Mouse (Mus musculus): ENCODE data around the gene Hoxc6. TPM values are rescaled to one million over a fixed set of nuclear protein-coding genes. Genes with fewer than 3 reads are reported as not detected.

Gene Hoxc6
- polyA plus RNA-seq, 1 experiment from 2014 or later: 0.16 TPM

DNA sequence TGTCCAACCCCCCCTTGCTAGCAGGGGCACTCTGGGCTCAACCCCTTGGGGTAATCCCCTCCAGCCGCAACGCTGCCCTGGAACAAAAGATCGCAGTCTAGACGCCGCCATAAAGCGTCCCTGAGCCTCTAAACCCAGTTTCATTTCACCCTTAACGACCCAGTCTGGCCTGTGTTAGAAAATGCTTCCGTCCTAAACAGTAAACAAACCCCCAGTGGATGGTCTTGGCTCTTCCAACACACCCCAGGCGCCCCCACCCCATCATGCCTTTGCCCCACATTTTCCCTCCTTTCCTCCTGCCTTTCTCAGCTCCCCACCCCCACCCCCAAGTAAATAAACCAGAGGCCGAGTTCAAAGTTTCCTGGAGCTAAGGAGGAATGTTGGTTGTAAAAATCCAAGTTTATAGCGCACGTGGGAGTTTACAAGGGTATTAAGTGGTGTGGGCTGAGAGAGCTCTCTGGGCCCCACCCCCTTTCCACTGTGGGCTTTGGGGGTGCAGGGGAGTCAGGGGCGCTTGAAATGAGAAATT is 38.3 kb upstream of the Hoxc6 start:
- H3K4me2 ChIP-seq (ENCODE audit: low read depth, low read length): no peak overlapping the region
- no peak overlapping the region for H3K9ac ChIP-seq (ENCODE audit: low read length)
- 2% methylated on average over 13 of the region's 13 CpGs for WGBS
- H3K4me3 ChIP-seq (ENCODE audit: low read length): no peak overlapping the region
- no peaks in the 10 kb centered on the region for H3K36me3 ChIP-seq (ENCODE audit: control insufficient read depth, insufficient read depth)
- ATAC-seq (replicated peaks; ENCODE audit: extremely low read depth, insufficient read depth, low FRiP score): no peak
- H3K27ac ChIP-seq (ENCODE audit: low read length): no peak overlapping the region
- H3K27me3 ChIP-seq (ENCODE audit: control insufficient read depth, insufficient read depth, low read length): peaks cover 94% of the 10 kb centered on the region
- no peaks in the 10 kb centered on the region for H3K9me3 ChIP-seq (replicated peaks; ENCODE audit: control insufficient read depth, low read length)
- no peaks in the 10 kb centered on the region for H3K4me1 ChIP-seq (ENCODE audit: control insufficient read depth, insufficient read depth, low read length)

DNA sequence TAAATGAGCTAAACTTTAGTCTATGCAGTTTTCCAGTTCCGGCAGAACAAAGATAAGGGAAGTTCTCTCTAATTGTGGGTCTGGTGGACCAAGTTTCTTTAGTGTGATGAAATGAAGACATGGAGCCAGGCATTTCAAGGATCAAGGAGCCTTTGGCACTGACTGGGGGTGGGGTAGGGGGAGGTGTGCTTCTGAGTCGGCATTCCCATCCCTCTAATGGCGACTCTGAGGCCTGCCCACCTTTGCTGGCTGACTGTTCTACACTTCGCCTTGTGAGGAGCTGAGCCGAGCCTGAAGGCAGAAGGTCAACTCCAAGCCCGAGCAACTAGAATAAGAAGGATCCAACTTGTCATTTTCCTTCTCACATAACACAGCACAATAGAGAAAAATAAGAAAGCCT is 36.3 kb upstream of the Hoxc6 start:
- no peak for ATAC-seq (replicated peaks; ENCODE audit: extremely low read depth, insufficient read depth, low FRiP score)
- WGBS: 1% methylated on average over 6 of the region's 6 CpGs

DNA sequence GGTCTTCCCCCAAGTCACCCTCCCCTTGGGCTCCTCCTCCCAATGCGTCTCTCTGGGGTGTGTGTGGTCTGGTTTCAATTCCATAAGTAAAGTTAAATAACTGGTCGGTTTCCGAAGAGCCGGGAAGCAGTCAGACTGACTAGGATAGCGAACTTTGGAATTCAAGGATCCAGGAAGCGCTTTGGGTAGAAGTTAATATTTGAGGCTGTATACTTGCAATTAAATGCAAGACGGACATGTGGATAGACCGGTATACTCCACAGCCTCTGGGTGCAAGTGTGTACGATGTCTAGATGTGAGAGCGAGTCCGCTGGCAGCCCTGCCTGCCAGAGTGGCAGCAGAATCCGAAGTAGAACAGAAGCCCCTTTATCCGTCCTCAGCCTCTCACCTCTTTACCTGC is 35.6 kb upstream of the Hoxc6 start:
- Histone ChIP-seq H3K4me2 (ENCODE audit: low read depth, low read length) (no peak overlapping the region), H3K27ac (ENCODE audit: low read length) (no peak overlapping the region), H3K27me3 (ENCODE audit: control insufficient read depth, insufficient read depth, low read length) (peaks cover 95% of the 10 kb centered on the region), H3K4me3 (ENCODE audit: low read length) (no peak overlapping the region), H3K36me3 (ENCODE audit: control insufficient read depth, insufficient read depth) (no peaks in the 10 kb centered on the region), H3K4me1 (ENCODE audit: control insufficient read depth, insufficient read depth, low read length) (no peaks in the 10 kb centered on the region), H3K9ac (ENCODE audit: low read length) (no peak overlapping the region), H3K9me3 (replicated peaks; ENCODE audit: control insufficient read depth, low read length) (no peaks in the 10 kb centered on the region)
- 3% methylated on average over 13 of the region's 13 CpGs for WGBS
- no peak for ATAC-seq (replicated peaks; ENCODE audit: extremely low read depth, insufficient read depth, low FRiP score)

More for the DNA sequence above, 36.3 kb upstream of the Hoxc6 start:
- no peak overlapping the region for H3K27ac ChIP-seq (ENCODE audit: low read length)
- H3K4me3 ChIP-seq (ENCODE audit: low read length): no peak overlapping the region
- no peaks in the 10 kb centered on the region for H3K4me1 ChIP-seq (ENCODE audit: control insufficient read depth, insufficient read depth, low read length)
- H3K9me3 ChIP-seq (replicated peaks; ENCODE audit: control insufficient read depth, low read length): no peaks in the 10 kb centered on the region
- peaks cover 95% of the 10 kb centered on the region for H3K27me3 ChIP-seq (ENCODE audit: control insufficient read depth, insufficient read depth, low read length)
- H3K36me3 ChIP-seq (ENCODE audit: control insufficient read depth, insufficient read depth): no peaks in the 10 kb centered on the region
- H3K9ac ChIP-seq (ENCODE audit: low read length): no peak overlapping the region
- H3K4me2 ChIP-seq (ENCODE audit: low read depth, low read length): no peak overlapping the region

DNA sequence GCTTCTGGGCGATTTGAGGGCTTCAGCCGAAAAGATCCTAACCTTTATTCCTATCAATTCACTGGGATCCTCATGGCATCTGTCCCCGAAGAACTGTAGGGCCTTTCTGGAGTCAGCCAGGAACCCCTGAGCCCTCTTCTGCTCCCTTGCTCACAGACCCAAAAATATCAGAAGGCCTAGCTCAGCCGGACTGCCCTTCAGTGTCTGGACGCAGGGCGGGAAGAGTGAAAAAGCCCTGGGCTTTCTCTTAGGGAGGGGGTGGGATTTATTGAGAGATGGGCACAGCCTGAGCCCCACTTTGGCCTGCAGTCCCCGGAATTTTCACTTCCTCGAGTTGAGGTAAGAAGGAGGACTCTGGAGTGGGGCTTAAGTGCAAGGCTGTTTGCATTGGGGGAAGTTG is 34.8 kb upstream of the Hoxc6 start:
- Histone ChIP-seq H3K4me3 (ENCODE audit: low read length) (no peak overlapping the region), H3K27ac (ENCODE audit: low read length) (no peak overlapping the region), H3K9me3 (replicated peaks; ENCODE audit: control insufficient read depth, low read length) (no peaks in the 10 kb centered on the region), H3K4me2 (ENCODE audit: low read depth, low read length) (no peak overlapping the region), H3K36me3 (ENCODE audit: control insufficient read depth, insufficient read depth) (no peaks in the 10 kb centered on the region), H3K4me1 (ENCODE audit: control insufficient read depth, insufficient read depth, low read length) (no peaks in the 10 kb centered on the region), H3K27me3 (ENCODE audit: control insufficient read depth, insufficient read depth, low read length) (peaks cover 94% of the 10 kb centered on the region), H3K9ac (ENCODE audit: low read length) (no peak overlapping the region)
- 3% methylated on average over 8 of the region's 8 CpGs for WGBS
- ATAC-seq (replicated peaks; ENCODE audit: extremely low read depth, insufficient read depth, low FRiP score): no peak

DNA sequence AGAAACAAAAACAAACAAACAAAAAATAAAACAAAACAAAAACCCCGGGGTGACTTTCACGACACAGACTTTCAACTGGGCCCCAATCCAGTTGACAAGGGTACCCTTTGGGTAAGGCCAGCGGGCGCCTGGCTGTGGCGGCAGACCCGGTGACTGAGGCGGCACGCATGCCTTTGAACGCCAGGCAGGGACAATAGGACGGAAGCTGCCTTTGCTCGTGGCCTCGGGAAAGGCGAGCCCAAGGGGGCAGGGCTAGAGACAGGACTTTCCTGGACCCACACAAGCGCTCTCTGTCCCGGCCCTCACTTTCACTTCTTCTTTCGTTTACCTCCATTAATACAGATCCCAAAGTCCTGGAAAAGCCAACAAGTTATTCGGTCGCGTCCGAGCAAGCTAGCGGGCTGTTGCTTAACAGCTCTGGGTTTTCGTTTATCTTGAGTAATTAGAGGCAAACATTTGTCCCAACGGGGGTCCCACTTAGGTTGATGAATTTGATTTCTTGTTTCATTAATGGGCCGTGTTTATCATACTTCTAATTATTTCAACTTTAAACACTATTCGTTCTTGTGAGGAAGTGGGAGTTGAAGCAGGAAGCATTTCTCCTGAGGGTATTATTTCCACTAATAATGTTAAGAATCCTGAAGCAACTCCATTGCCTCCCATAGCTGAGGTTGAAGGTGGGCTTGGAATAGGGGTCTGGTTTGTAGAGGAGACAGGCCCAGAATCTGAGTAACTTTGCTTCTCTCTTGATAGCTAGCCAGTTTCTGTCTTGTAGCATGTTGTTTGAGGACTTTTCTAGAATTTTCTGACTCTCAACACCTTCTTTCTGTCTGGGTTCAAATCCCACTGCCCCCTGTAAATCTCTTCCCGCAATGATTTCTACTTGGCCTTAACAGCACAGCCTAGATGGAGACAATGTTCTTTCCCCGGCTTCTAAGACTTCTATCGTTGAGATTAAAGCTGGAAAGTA is 34.1 kb upstream of the Hoxc6 start:
- Histone ChIP-seq H3K9me3 (replicated peaks; ENCODE audit: control insufficient read depth, low read length) (no peaks in the 10 kb centered on the region), H3K4me3 (ENCODE audit: low read length) (no peak overlapping the region), H3K27me3 (ENCODE audit: control insufficient read depth, insufficient read depth, low read length) (peaks cover 94% of the 10 kb centered on the region), H3K27ac (ENCODE audit: low read length) (no peak overlapping the region), H3K9ac (ENCODE audit: low read length) (no peak overlapping the region), H3K4me1 (ENCODE audit: control insufficient read depth, insufficient read depth, low read length) (no peaks in the 10 kb centered on the region), H3K36me3 (ENCODE audit: control insufficient read depth, insufficient read depth) (no peaks in the 10 kb centered on the region), H3K4me2 (ENCODE audit: low read depth, low read length) (no peak overlapping the region)
- 2% methylated on average over 28 of the region's 28 CpGs for WGBS
- no peak for ATAC-seq (replicated peaks; ENCODE audit: extremely low read depth, insufficient read depth, low FRiP score)

DNA sequence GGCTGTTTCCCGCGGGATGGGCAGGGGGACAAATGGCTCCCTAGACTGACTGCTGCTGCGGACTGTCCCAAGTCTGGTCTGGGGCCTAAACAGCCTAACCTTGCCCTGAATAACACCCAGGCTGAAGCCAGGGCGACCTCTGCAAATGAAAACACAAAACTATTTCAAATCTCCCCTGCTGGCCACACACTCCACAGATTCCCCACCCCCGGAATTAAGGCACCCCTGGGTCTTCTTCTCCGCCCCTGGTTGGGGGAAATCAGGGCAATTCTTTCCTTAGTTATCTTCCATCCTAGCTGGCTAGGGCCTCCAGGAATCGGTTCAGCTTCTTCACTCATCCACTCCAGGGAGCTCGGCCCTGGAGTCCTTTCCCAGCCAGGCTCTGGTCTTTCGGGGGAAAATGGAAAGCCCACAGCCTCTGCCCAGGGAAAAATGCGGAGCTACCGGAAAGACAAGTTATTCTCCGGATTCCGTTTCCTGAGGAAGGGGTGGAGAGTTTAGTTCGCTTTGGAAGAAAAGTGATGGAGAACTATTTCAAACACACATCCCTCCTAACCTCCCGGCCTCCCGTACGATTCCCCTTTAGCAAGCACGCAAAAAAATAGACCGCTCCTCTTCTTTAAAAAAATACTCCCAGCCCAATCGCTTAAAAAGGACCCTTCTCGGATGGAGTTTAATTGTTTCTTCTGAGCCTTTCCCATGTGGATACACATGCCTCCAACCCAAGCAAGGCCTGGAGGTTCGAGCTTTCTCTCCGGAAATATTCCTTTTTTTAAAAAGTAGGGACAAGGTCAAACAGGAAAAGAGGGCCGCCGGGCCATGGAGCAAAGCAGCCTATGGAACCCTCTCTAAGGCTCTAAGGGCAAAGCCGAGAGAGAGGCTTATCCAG is 32.8 kb upstream of the Hoxc6 start:
- Histone ChIP-seq H3K27me3 (ENCODE audit: control insufficient read depth, insufficient read depth, low read length) (peaks cover 95% of the 10 kb centered on the region), H3K27ac (ENCODE audit: low read length) (no peak overlapping the region), H3K9ac (ENCODE audit: low read length) (no peak overlapping the region), H3K36me3 (ENCODE audit: control insufficient read depth, insufficient read depth) (no peaks in the 10 kb centered on the region), H3K4me2 (ENCODE audit: low read depth, low read length) (no peak overlapping the region), H3K4me1 (ENCODE audit: control insufficient read depth, insufficient read depth, low read length) (no peaks in the 10 kb centered on the region), H3K4me3 (ENCODE audit: low read length) (no peak overlapping the region), H3K9me3 (replicated peaks; ENCODE audit: control insufficient read depth, low read length) (no peaks in the 10 kb centered on the region)
- ATAC-seq (replicated peaks; ENCODE audit: extremely low read depth, insufficient read depth, low FRiP score): no peak
- 4% methylated on average over 26 of the region's 26 CpGs for WGBS

DNA sequence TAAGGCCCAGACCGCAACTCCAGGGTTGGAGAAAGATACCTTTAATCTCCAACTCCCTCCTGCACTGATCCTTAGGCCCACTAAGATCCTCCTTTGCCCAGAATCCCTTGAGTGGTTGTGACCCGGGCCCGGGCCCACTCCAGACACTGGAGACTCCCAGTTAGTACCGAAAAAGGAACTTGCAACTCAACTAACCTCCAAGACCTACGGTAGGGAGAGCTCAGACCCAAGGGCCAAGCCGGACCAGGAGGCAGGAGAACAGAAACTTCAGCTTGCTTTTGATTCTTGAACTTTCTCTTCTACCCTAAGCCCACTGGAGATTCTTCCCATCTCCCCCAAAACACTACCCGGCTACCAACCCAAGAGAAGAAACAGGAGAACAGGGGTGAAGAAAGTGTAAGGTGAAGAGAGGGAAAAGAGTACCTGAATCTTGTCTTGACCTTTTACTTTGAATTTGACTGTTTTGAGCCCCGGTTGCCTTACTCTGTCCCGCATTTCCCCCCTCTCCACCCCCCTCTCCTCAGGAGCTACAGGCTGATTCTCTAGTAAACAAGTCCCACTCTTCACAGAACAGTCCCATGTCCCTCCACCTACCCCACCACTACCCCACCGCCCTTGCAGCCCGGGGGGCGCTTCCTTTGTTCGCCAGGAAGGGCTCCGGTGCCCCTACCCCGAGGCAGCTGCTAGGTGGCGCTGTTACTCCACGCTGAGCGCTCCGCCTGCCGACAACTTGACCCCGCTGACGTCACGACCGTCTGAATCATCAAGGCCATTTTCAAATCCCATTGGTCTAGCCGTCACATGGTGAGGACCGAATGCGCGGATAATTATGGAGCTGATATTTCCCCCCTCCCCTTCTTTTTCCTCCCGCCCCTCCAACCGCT is 31.9 kb upstream of the Hoxc6 start:
- no peaks in the 10 kb centered on the region for H3K4me1 ChIP-seq (ENCODE audit: control insufficient read depth, insufficient read depth, low read length)
- no peaks in the 10 kb centered on the region for H3K9me3 ChIP-seq (replicated peaks; ENCODE audit: control insufficient read depth, low read length)
- 5% methylated on average over 29 of the region's 30 CpGs for WGBS
- H3K36me3 ChIP-seq (ENCODE audit: control insufficient read depth, insufficient read depth): no peaks in the 10 kb centered on the region
- H3K4me3 ChIP-seq (ENCODE audit: low read length): no peak overlapping the region
- no peak overlapping the region for H3K4me2 ChIP-seq (ENCODE audit: low read depth, low read length)
- H3K27ac ChIP-seq (ENCODE audit: low read length): no peak overlapping the region
- no peak overlapping the region for H3K9ac ChIP-seq (ENCODE audit: low read length)
- H3K27me3 ChIP-seq (ENCODE audit: control insufficient read depth, insufficient read depth, low read length): peaks cover 95% of the 10 kb centered on the region
- ATAC-seq (replicated peaks; ENCODE audit: extremely low read depth, insufficient read depth, low FRiP score): no peak

DNA sequence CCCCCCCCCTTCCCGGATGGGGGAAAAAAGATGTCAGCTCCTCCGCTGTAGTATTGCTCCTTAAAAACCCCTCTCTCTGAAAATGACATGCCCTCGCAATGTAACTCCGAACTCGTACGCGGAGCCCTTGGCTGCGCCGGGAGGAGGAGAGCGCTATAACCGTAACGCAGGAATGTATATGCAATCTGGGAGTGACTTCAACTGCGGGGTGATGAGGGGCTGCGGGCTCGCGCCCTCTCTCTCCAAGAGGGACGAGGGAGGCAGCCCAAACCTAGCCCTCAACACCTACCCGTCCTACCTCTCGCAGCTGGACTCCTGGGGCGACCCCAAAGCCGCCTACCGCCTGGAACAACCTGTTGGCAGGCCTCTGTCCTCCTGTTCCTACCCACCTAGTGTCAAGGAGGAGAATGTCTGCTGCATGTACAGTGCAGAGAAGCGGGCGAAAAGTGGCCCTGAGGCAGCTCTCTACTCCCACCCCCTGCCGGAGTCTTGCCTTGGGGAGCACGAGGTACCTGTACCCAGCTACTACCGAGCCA is 31.2 kb upstream of the Hoxc6 start, which contains the start of gene Hoxc10:
Gene Hoxc10 (plus strand): TSS at position 21 of the 536 bp plus-strand sequence.
- H3K9me3 ChIP-seq (replicated peaks; ENCODE audit: control insufficient read depth, low read length): no peaks in the 10 kb centered on the region

More for the DNA sequence above, 31.2 kb upstream of the Hoxc6 start, which contains the start of gene Hoxc10:
- no peaks in the 10 kb centered on the region for H3K36me3 ChIP-seq (ENCODE audit: control insufficient read depth, insufficient read depth)
- no peaks in the 10 kb centered on the region for H3K4me1 ChIP-seq (ENCODE audit: control insufficient read depth, insufficient read depth, low read length)
- no peak within 1 kb of the TSS for H3K4me3 ChIP-seq (ENCODE audit: low read length)
- no peak within 1 kb of the TSS for H3K9ac ChIP-seq (ENCODE audit: low read length)
- no peak within 1 kb of the TSS for H3K27ac ChIP-seq (ENCODE audit: low read length)
- no peak within 1 kb of the TSS for H3K4me2 ChIP-seq (ENCODE audit: low read depth, low read length)
- 2% methylated on average over 27 of the region's 27 CpGs for WGBS
- no peak for ATAC-seq (replicated peaks; ENCODE audit: extremely low read depth, insufficient read depth, low FRiP score)
- peaks cover 94% of the 10 kb centered on the region for H3K27me3 ChIP-seq (ENCODE audit: control insufficient read depth, insufficient read depth, low read length)
